32 mouse cellular contexts compared by ENCODE assay signal in genomic region chr6:124885956-124886381, GRCm38 (mm10). TPM values are rescaled to one million over a fixed set of nuclear protein-coding genes. Genes with fewer than 3 reads are reported as not detected.
DNase-seq lines count a peak whose midpoint lies in the region; TF ChIP-seq lines count a peak whose summit lies in the region.
"Had no signal": no experiment of that assay in that cellular context is flagged by ENCODE, and none has a peak within 500 bp of the region (broad histone marks: within the 10 kb centered on the region; RNA-seq: fewer than 3 reads in every experiment).

No protein-coding gene starts in this region.

- peak overlapping the region; percentile 39; the same call in 1 of the 2 replicates for H3K27ac ChIP-seq in spleen, adult 2 months (ENCODE audit: insufficient read depth, low read length)
- H3K27ac ChIP-seq: embryonic facial prominence, embryonic 12.5 days; forebrain, embryonic 13.5 days; gastrocnemius, adult 2 months; hindbrain, embryonic 13.5 days; intestine, embryonic 15.5 days; layer of hippocampus, adult 2 months; limb, embryonic 15.5 days; liver, embryonic 14.5 days; lung, embryonic 15.5 days; midbrain, embryonic 13.5 days had no signal

- H3K4me3 ChIP-seq in spleen, adult 2 months (ENCODE audit: extremely low read depth, insufficient read depth, insufficient read length): peak overlapping the region; percentile 42
- H3K4me3 ChIP-seq: embryonic facial prominence, embryonic 12.5 days; forebrain, embryonic 13.5 days; gastrocnemius, adult 2 months; hindbrain, embryonic 13.5 days; intestine, embryonic 15.5 days; layer of hippocampus, adult 2 months; limb, embryonic 15.5 days; lung, embryonic 15.5 days; megakaryocyte, embryonic 14.5 days; midbrain, embryonic 13.5 days had no signal

- TF ChIP-seq POLR2A in spleen, adult 2 months (IDR thresholded peaks at IDR 0.05; ENCODE audit: low read depth, low read length): no peak

- DNase-seq in spleen, adult 2 months (ENCODE audit: low read depth in 1 of 2, low spot score in 2 of 2): no peak
- DNase-seq in spleen, postnatal 36 days (ENCODE audit: low spot score in 2 of 2): no peak
- peak; percentile 59 for DNase-seq in induced T-regulatory cell, adult 2 months (ENCODE audit: low read depth)
- DNase-seq in thymus, postnatal 0 days (ENCODE audit: low spot score): peak; percentile 71
- no peak for DNase-seq in layer of hippocampus, postnatal 10 days (ENCODE audit: low spot score in 2 of 2)
- no peak for DNase-seq in embryo, embryonic 10.5 days (ENCODE audit: low spot score)
- DNase-seq in urinary bladder, postnatal 10 days (ENCODE audit: low spot score): no peak
- DNase-seq: adrenal gland, adult 2 months; B cell, adult 2 months; cerebellum, adult 11 months; cerebellum, postnatal 14 days; gastrocnemius, adult 2 months; heart, postnatal 36 days; kidney, adult 8-10 months; kidney, postnatal 25 days; left cerebral cortex, postnatal 4 days; lung, postnatal 36 days; right cerebral cortex, postnatal 14 days; spleen, adult 18-20 months had no signal

- H3K36me3 ChIP-seq in spleen, adult 2 months (ENCODE audit: control insufficient read depth, insufficient read depth, low read length): no peaks in the 10 kb centered on the region
- H3K36me3 ChIP-seq: embryonic facial prominence, embryonic 12.5 days; hindbrain, embryonic 13.5 days; intestine, embryonic 15.5 days; limb, embryonic 15.5 days; lung, embryonic 15.5 days; midbrain, embryonic 13.5 days had no signal

- peaks cover 3% of the 10 kb centered on the region; the same call in 1 of the 2 replicates for H3K4me1 ChIP-seq in spleen, adult 2 months (ENCODE audit: control insufficient read depth, insufficient read depth, insufficient read length)
- H3K4me1 ChIP-seq: embryonic facial prominence, embryonic 12.5 days; forebrain, embryonic 13.5 days; intestine, embryonic 15.5 days; lung, embryonic 15.5 days; midbrain, embryonic 13.5 days had no signal

- 46% methylated on average over 8 of the region's 8 CpGs for WGBS in spleen, adult 2 months

- TF ChIP-seq CTCF in spleen, adult 2 months (IDR thresholded peaks at IDR 0.05; ENCODE audit: extremely low read depth, insufficient read depth, insufficient read length, insufficient replicate concordance): no peak

- H3K27me3 ChIP-seq in spleen, adult 2 months (ENCODE audit: control insufficient read depth, insufficient read depth, low read length): no peaks in the 10 kb centered on the region
- H3K27me3 ChIP-seq: embryonic facial prominence, embryonic 12.5 days; forebrain, embryonic 13.5 days; hindbrain, embryonic 13.5 days; intestine, embryonic 15.5 days; limb, embryonic 15.5 days; lung, embryonic 15.5 days; midbrain, embryonic 13.5 days had no signal

RNA-seq across cellular contexts. Expression of gene Cd4, which starts 2.1 kb away (rescaled TPM):
- polyA plus RNA-seq in spleen, adult 2 months (2012; rRNA removed): 34.2 and 35.9 TPM in 2 replicates
- 102 TPM in 2 replicates for polyA plus RNA-seq in thymus, postnatal 0 days (2015; fragmentation: Nextera tagmentation; extraction: Ambion mirVana)
- total RNA-seq in layer of hippocampus, postnatal 10 days (2021): 1 to 10 TPM in 1 of 2 experiments, under 1 TPM in 1; 0.62 to 1.0 TPM
- total RNA-seq: gastrocnemius, adult 2 months had no signal
- polyA plus RNA-seq: heart, embryonic 11.5 days; neural tube, embryonic 11.5 days had no signal

RNA-seq across cellular contexts. Expression of gene Gpr162, which starts 22.2 kb away (rescaled TPM):
- polyA plus RNA-seq in spleen, adult 2 months (2012; rRNA removed): 2.7 and 3.0 TPM in 2 replicates
- 15.2 and 21.8 TPM in 2 replicates for polyA plus RNA-seq in thymus, postnatal 0 days (2015; fragmentation: Nextera tagmentation; extraction: Ambion mirVana)
- total RNA-seq in layer of hippocampus, postnatal 10 days (2021): 100 to 1,000 TPM; 162 to 178 TPM
- total RNA-seq: gastrocnemius, adult 2 months had no signal

RNA-seq across cellular contexts. Expression of gene Lag3, which starts 25.5 kb away (rescaled TPM):
- 10.9 and 18.2 TPM in 2 replicates for polyA plus RNA-seq in spleen, adult 2 months (2012; rRNA removed)
- polyA plus RNA-seq in thymus, postnatal 0 days (2015; fragmentation: Nextera tagmentation; extraction: Ambion mirVana): 5.5 and 6.1 TPM in 2 replicates
- 1 to 10 TPM; 1.2 to 2.1 TPM for total RNA-seq in layer of hippocampus, postnatal 10 days (2021)
- total RNA-seq: monocyte, adult 5-6 weeks had no signal

RNA-seq across cellular contexts. Expression of gene P3h3, which starts 28.4 kb away (rescaled TPM):
- 9.3 and 10.8 TPM in 2 replicates for polyA plus RNA-seq in spleen, adult 2 months (2012; rRNA removed)
- 1.9 TPM in 2 replicates for polyA plus RNA-seq in thymus, postnatal 0 days (2015; fragmentation: Nextera tagmentation; extraction: Ambion mirVana)
- 10 to 100 TPM; 29.1 to 32.1 TPM for total RNA-seq in layer of hippocampus, postnatal 10 days (2021)
- total RNA-seq: monocyte, adult 5-6 weeks had no signal

RNA-seq across cellular contexts. Expression of gene Ptms, which starts 33.9 kb away (rescaled TPM):
- 450 and 549 TPM in 2 replicates for polyA plus RNA-seq in spleen, adult 2 months (2012; rRNA removed)
- polyA plus RNA-seq in thymus, postnatal 0 days (2015; fragmentation: Nextera tagmentation; extraction: Ambion mirVana): 204 and 256 TPM in 2 replicates
- total RNA-seq in layer of hippocampus, postnatal 10 days (2021): 1,000 to 10,000 TPM; 1,413 to 1,419 TPM

Comparison
In these comparisons a context has a peak if more than half of its experiments do, and no peak if none do; other contexts are left out.
1. DNase-seq: peak in induced T-regulatory cell, adult 2 months (single experiment) and thymus, postnatal 0 days (single experiment); none in spleen, adult 2 months (0 of 2), spleen, postnatal 36 days (0 of 2), layer of hippocampus, postnatal 10 days (0 of 2), embryo, embryonic 10.5 days (single experiment) and urinary bladder, postnatal 10 days (single experiment).